Mouse (Mus musculus) inflammation-experienced regulatory T-cells, adult 6 months (primary cell): ENCODE data around the gene Rsad2. TPM values are rescaled to one million over a fixed set of nuclear protein-coding genes. Genes with fewer than 3 reads are reported as not detected.
"Not testable (repeated sequence)": the region's sequence is repeated elsewhere in the genome, so short reads cannot be mapped to it uniquely, and the experiment has no call there.

Experiments
- ATAC-seq: one replicate; pipeline ENCODE4 v1.8.0; 2017
- polyA plus RNA-seq, 3 experiments: library from polyadenylated mRNA; unstranded; fragments of 100-300 nt; shearing (Covaris generic); gene quantifications; one replicate each; pipeline ENCODE4 v1.2.1; 2017

Rsad2 gene
- 1 to 10 TPM; 2.8 to 4.0 (median 3.0) TPM for polyA plus RNA-seq

DNA sequence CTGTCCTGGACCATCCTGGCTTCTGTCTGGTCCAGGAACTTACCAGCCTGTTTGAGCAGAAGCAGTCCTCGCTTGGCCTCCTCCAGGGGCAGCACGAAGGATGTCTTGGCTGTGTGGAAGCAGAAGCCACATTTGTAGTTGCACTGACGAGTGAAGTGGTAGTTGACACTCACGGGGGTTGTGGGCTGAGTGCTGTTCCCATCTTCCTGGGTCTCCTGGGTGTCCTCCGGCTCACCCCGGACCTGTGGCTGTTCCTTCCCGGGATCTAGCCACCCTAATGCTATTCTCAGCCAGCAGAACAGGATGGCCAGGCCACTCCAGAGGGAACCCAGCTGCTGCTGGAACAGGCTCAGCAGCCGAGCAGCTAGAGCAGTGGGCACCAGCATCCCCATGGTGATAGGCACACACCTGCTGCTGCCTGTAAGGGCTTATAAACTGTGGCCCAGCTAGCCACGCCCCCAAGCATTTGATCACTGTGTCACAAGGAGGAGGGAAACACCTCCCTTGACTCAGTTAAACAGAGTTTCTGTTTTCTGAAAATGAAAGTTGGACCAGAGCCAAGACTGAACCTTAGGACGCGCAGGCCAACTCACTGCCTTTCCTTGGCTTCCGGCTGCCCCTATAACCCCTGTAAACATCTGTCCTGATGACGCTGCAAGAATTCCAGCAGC lies at the start of gene Rsad2:
Gene Rsad2 (minus strand): TSS at position 425 of the 671 bp plus-strand sequence.
- ATAC-seq = peak; percentile 98

GRCm38 (mm10) chr12:26501042-26501441 lies 44.8 kb upstream of the Rsad2 start:
- ATAC-seq = no peak

DNA sequence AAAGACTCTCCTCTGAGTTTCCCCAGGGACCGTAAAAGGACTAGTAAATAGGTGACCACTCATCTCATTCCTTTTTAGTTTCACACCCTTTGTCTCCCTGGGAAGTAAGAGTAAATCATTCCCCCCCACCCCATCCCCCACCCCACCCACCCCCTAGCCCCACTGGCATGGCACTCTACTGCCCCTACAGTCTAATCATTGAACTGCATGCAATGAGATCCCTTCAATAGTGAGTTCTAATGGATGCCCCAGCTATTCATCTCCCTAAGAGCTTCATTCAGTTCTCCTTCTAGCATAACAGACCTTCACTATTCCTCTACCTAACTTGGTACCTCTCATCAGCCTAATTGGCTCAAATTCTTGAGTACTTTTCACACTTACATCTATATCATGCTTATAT lies 33.7 kb upstream of the Rsad2 start:
- peak; percentile 52 for ATAC-seq

DNA sequence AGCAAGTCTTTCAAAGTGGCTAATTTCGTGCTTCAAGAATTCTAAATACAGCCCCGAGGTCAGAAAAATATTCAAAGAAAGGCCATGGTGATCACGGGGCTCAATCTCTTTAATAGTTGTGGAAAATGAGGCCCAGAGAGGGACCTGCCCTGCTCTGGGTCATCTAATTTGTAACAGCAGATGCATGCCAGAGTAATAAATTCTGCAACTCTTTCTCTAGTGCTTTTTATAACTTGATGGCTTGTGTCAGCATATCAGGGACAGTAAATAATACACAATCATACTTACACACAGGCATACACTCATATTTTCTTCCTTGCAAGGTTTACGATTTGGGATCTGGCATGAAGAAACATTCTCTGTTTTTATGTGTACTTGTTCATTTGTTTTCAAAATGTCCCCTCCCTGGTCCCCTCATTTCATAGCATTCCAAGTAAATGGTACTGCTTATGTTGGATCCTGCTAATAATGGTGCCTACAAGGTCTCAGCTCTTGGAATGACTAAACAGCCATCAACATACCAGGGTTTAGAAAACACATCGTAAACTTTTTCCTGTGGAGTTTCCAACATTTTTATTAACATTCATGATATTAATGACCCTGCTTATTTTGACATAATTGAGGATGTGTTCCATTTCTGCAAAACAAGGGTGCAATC lies 32.5 kb upstream of the Rsad2 start:
- ATAC-seq = no peak

GRCm38 (mm10) chr12:26487874-26488616 lies 31.8 kb upstream of the Rsad2 start:
- ATAC-seq = no peak

DNA sequence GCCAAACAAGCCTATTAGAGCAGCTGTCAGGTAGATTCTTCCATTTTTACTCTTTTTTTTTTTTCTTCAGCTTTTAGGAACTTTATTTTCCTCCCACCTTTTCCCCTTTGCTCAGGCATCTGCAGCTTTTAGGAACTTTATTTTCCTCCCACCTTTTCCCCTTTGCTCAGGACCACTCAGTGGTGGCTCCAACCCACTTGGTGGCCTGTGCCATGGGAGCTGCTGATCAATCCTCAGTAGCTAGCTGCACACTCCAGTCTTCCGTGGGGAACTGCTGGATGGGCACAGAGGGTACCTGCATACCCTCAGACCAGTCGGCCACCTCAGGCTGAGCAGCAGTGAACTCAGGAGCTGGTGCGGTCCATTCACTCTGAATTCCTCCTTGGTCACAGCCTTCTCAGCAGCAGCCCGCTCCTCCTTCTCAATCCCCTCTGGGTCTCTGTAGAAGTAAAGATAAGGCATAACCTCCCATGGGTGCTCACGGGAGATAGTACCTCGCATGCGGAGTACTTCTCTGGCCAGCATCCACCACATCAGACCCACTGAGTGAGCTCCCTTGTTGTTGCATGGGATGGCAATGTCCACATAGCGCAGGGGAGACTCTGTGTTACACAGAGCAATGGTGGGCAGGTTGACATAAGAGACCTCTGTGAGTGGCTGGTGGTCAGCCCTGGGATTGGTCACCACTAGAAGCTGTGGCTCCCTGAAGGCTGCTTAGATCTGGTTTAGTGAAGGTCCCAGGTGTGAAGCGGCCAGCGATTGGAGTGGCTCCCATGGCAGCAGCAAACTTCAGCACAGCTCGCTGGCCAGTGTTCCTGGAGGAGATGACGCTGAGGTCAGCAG lies 29.7 kb upstream of the Rsad2 start:
- ATAC-seq = not testable (repeated sequence)

DNA sequence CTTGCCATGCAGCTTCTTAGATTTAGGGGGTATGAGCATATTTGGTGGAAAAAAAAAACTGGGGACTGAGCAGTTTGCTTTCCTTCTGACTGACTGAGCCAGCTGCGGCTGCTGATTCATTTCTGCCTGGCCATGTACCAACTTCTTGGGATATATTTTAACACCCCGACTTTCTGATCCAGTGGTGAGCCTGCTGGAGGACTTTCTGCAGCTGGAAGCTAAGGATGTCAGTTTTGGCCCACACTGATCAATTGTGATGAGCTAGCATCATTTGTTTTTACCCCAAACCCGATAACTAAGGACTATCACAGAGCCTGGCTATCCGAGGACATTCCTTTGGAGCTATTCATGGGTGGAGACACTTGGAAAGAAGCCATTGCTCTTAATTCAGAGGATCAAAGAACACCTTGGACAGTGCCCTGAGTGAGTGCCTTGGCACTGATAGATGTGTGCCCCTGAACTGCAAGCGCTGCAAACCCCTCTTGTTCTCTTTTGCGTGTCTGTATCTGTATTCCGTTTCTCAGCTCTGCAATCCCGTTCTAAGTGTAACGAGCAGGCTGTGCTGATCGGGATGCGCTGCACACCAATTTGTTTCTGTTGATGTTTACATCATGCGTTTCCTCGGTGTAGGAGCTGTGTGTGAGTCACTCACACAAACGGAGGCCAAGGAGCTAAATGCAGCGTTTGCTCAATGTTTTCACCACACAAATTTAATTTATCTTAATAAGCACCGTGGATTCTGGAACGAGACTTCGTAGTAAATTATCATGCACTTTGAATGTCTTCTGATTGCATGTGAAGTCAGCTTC lies 22.1 kb upstream of the Rsad2 start:
- ATAC-seq = no peak

- no peak for ATAC-seq
Measured at GRCm38 (mm10) chr12:26477198-26477597, 20.9 kb upstream of the Rsad2 start.

- ATAC-seq = no peak
Measured at GRCm38 (mm10) chr12:26473746-26474145, 17.5 kb upstream of the Rsad2 start.

GRCm38 (mm10) chr12:26472770-26473481 lies 16.7 kb upstream of the Rsad2 start:
- no peak for ATAC-seq

- ATAC-seq = no peak
Measured at GRCm38 (mm10) chr12:26471376-26471775, 15.1 kb upstream of the Rsad2 start.

DNA sequence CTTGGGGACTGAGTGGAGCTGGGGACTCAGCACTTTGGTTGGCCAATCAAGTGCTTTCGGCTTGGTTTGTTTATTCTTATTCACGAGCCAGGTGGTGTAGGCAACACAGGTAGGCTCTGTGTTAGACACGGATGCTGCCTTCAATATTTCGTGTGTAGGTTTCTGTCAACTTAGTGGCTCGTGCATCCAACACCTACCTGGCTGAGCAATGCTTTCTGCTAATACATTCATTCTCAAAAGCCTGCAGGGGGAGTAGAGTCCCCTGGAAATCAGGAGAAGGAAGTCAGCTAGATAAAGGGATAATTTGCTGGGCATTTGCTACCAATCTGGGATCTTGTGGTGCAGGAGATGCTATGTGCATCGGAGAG lies 13.8 kb upstream of the Rsad2 start:
- ATAC-seq = peak; percentile 21

- ATAC-seq = peak; percentile 79
Measured at GRCm38 (mm10) chr12:26469098-26470041, 13.1 kb upstream of the Rsad2 start, which contains the start of gene Cmpk2. Gene Cmpk2, plus strand, starts transcription at chr12:26469204.

DNA sequence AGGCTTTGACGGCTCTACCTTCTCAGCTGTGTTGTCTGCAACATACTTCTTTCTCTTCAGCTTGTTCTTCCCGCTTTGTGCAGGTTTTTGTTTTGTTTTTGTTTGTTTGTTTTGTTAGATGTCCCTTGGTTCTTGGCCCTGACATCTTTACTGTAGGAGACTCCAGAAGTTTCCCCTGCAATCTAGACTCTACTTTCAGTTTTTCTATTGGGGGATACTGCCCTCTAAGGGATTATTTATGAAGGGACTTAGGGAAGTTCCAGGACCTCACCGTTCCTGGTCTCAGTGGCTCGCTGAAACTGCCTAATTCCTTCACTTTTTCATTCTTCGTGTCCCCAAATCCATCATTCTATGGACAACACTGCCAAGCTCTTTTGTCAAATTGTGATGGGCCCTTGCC lies 9.3 kb upstream of the Rsad2 start:
- ATAC-seq = no peak

DNA sequence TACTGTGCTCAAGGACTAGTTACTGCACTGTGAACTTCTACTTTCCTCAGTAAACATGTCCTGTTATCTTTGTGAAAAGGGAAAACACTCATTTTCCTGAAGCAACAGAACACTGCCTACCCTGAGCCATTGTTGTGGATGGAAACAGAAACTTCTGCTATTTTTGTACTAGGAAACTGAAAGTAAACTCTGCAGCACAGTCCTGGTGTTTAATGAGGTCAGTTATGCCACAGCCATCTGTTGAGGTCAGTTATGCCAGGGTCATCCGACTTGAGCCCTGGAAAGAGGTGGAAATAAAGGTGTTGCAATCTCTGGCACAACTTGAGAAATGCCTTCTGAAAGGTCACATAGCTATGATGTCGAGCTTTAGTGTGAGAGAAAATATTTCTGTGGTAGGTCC lies 3.8 kb upstream of the Rsad2 start:
- no peak for ATAC-seq

DNA sequence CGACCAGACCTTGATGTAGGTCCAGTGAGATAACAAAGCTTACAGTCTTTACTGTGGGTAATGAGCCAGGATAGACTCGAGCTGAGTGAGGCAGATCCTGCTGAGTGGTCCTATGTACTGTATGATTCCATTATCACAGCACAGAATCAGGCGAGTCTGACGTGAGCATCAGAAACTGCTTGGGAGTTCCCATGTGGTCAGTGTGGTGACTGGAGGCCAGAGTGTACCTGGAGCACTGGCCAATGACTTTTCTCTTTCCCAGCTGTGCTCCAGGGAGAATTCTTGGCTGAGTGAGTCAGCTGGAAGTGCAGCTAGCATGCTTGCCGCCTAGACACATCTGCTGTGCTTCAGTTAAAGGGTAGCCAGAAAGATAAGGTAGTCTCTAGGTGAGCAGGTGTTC lies 1.6 kb downstream of the Rsad2 start:
- no peak for ATAC-seq

GRCm38 (mm10) chr12:26452951-26453350 lies 3.3 kb downstream of the Rsad2 start:
- ATAC-seq = no peak

- no peak for ATAC-seq
Measured at GRCm38 (mm10) chr12:26451150-26451549, 5.1 kb downstream of the Rsad2 start.

GRCm38 (mm10) chr12:26449483-26449882 lies 6.8 kb downstream of the Rsad2 start:
- ATAC-seq = no peak
